Mouse (Mus musculus) ovary, postnatal 10 days (tissue): Measurements from ENCODE around the gene Tnk1.
A peak's percentile ranks its signal among the peaks of the same experiment; 100 is the strongest.

Experiments
- DNase-seq: peaks from one replicate; pipeline ENCODE4 v3.0.0; 2022; ENCODE audit warnings: low spot score

The Tnk1 gene

DNA sequence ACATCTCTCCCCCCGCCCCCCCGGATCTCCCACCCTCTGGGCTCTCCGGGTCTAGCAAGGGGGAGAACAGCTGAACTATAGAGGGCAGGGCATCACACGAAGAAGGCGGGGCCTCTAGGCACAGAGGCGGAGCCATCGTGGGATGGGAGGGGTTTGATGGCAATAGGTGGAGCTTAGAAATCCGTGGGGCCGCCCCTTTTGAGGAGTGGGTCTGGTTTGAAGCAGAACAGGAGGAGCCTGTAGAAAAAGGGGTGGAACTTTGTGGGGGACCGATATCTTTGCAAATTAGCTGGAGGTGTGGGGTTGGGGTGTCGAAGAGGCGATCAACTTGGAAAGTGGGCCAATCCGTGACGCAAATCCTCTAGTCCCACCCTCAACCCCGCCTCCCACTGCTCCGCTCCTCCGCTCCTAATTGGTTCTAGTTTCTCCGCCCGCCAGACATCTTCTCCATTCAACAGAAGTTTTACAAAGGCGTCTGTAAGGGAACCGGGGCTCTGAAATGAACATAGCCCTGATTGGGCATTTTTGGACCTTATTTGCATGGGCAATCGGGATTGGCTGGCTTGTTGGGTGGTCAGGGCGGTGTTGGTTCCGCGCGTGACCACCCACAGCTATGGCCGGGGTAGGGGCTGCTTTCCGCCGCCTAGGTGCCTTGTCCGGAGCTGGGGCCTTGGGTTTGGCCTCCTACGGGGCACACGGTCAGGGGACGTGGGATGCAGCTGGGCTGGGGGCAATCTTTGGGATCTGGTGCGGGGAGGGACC lies 20.4 kb downstream of the Tnk1 start, which contains the start of gene Tmem256:
Gene Tmem256, plus strand, starts transcription at position 563 of the 762 bp plus-strand sequence.
- DNase-seq = peak; percentile 86

DNA sequence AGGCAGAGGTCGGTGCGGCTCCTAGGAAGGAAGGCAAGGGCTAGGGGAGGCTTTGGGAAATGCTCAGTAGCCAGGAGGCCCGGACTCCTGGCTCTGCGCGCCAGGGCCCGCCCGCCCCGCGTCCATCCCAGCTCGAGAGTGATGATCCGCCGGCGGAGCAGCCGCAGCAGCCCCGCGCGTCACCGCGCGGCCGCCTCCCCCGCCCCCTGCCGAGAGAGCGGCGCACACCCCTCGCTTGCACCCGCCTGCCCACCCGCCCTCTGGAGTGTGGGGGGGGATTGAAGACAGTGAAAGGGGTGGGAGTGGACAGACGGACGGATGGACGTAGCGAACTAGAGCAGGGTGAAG lies 21.0 kb downstream of the Tnk1 start, which contains the start of gene Nlgn2:
Gene Nlgn2, minus strand, starts transcription at position 181 of the 348 bp plus-strand sequence.
- no peak for DNase-seq

DNA sequence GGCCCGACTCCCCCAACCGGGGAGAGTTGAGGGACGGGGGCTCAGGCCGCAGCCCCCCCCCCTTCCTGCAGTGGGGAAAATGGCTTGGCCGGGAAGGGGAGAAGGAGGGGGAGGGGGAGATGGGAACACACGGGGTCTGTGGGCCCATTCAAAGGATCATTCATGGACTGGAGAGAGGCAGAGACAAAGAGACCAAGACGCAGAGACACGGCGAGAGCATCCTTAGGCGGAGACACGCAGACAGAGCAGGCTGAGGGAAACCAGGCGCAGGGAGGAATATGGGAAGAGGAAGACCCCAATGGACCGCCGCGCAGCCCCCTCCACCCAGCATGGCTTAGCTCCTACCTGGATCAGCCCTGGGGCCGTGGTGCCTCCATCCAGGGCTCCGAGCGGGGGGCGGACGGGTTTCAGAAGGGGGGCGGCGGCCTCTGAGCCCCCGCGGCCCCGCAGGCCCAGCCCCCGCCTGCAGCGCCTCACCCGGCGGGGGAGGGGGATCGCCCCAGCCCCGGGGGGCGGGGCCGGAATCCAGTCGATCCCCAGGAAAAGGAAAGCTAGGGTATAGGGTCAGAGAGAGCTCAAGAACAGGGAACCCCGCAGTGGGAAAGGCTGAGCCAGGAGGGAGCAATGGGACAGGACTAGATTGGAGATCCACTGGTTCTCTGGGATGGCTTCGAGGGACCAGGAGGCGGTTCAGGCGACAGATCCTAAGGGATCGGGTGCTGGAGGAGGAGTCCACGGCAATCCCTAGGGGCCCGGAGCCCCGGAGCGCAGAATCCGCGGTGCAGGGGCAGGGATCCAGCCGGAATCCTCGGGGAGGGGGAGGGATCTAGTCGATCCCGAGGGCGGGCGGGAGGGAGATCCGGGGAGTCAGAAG lies 21.6 kb downstream of the Tnk1 start:
- DNase-seq = peak; percentile 26

DNA sequence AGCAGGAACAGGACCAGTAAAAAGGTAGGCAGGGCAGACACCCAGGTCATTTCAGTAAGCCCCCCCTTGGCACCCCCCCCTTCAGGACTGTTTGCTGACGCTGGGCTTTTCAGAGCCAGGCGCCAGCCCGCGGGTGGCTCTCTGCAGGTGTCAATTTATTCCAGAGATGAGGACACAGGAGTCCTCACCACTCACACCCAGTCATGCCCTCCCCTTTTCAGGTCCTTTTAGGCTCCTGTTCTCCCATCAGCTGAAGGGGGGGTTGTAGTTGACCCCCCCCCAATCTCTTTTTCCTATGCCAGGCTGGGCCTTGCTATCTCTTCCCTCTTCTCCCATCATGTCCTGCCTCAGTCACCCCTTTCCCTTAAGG lies 22.6 kb downstream of the Tnk1 start:
- DNase-seq = no peak

DNA sequence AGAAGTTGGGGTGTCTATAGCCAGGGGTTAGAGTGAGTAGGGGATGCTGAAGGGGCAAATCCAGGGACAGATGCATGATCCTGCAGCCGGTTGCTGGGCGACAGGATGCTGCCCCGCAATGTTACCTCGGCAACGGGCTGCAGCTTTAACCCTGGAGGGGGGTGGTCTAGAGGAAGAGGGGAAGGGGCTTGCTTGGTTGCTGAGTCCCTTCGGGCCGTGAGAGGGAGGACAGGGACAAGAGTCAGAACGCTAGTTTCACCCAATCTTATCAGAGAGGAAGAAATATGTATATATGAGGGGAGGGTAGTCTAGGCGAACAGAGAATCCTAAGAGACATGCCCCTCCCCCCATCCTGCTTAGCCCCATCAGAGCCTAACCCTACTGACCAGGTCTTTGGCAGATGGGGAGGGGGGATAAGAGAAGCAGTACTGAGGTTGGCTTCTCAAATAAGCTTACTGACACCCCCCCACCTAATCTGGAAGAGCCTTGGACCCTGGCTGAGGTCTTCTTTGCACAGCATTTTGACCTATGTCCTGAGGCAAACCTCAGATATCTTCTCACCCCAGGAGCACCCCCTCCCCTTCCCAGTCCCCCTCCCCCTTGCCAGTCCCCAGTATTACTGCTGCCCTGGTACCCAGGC lies 23.1 kb downstream of the Tnk1 start:
- no peak for DNase-seq

DNA sequence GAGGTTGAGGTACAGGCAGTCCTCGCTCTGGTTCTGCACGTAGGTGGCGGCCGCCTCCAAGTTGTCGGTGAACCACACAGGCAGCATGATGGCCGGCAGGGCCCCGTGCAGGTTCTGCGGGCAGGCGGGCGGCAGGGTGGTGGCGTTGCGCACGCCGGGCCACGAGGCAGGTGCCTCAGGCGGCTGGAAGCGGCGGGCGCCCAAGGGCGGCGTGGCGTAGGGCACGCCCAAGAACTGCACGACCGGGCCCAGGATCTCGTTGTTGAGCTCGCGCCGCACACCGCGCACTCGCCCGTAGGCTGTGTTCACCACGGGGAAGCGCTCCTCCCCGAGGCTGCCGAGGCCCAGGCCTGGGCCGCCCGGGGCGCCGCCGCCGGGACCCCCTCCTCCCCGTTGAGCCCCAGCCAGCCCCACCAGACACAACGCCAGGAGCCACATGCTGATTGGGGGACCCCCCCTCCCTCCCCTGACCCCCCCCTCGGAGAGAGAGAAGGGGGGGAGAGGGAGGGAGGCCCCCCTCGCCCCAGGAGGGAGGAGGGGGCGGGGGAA lies 24.5 kb downstream of the Tnk1 start:
- no peak for DNase-seq

DNA sequence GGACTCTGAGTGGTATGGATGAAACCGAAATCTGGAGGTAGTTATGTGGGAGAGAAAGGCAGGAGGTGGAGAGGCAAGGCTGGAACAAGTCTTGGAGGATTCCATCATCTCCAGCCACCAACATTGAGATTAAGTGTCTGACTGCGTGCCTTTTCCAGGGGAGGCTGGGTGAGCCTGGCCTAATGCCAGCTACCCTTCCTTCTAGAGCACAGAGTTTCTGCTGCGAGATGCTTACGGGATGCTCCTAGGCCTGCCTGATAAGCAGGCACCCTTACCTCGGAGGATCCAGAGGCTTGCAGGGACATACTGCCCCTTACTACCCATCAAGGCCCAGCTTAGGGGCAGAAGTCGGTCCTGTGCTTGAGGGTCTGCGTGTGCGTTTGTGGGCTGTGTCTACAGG lies 25.0 kb downstream of the Tnk1 start:
- DNase-seq = no peak

DNA sequence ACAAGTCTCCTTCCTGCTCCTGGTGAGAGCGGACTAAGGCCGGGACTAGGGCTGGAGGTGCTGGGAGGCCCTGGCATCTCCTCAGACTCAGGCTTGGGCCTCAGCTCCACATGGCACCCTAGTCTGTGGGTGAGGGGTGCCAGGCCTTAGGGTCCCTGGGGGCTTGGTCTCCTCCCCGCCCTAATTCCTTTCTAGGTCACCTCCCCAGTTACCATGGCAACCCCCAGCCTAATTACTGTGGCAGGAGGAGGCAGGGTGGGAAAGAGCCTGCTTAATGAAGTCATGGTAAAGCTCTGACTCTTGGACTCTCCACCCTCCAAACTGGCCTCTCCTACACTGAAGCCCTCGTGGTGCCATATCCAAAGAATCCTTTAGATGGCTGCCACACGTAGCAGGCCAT lies 29.7 kb downstream of the Tnk1 start:
- DNase-seq = no peak

DNA sequence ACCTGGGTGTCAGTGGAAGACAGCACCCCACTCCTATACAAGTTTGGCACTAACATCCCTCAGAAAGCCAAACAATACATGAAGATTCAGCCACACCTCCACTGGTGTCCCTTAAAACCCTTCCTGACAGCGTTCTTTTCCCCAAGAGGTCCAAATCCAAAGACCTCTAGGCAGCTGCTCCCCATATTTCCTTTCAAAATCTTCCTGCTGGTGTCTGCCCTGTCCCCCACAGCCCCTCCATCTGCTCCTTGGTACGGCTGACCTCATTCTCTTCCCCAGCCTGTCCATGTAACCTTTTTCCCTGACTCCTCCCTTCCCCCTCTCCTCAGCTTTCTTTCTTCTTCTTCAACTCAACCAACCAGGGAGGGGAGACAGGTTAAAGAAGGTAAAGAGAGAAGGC lies 35.1 kb downstream of the Tnk1 start:
- no peak for DNase-seq

DNA sequence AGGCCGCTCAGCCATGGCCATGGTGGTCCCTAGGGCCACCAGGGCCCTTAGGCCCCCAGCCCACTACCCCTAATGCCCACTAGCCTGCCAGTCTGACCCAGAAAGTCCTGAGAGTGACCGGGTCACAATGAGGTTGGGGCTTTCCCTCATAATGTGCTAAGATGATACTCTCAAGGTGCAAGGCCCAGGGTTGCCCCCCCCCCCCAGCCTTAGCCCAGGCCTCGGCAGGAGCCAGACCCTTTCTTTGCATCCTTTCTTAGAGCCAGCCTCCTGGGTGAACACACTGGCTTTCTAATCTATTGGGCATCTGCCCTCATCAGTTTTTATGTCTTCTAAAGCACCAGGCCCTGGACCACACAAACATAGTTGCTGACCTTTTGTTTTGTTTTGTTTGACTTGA lies 36.5 kb downstream of the Tnk1 start, which contains the start of gene Spem1:
Gene Spem1, minus strand, starts transcription at position 101 of the 400 bp plus-strand sequence.
- no peak for DNase-seq

DNA sequence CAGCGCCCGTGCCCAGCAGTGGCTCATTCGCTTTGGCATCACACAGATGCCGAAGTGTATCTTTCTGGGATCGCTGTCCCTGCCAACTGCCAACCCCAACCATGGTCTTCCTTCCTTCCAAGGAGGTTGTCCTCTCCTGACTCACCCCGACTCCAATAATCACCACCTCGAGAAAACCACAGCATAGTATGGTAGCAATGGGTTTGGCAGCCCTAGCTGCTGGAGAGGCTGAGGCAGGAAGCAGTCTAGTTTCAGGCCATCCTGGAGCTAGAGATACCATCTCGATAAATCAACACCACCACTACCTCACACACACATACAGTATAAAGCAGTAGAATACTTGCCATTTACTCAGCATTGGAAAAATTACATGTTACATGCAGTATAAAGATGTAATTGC lies 39.7 kb downstream of the Tnk1 start:
- no peak for DNase-seq

DNA sequence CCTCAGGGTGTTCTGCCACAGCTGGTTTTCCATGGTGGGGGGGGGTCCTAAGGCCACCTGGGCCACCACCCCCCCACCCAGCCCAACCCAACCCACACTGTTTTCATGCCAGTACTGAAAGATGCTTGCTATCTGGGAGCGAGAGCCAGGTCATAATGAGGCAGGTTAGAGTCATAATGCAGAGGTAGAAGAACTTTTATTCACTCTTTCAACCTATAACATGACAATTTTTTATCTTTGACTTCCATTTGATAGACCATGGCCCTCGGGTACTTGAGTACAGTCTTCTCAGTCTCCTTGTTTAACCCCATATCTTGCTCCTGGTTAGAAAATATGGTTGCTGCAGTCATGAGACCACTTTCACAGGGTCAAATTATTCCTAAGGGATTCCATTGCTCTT lies 40.2 kb downstream of the Tnk1 start, which contains the start of gene Spem2:
Gene Spem2, minus strand, starts transcription at position 101 of the 400 bp plus-strand sequence.
- DNase-seq = no peak

DNA sequence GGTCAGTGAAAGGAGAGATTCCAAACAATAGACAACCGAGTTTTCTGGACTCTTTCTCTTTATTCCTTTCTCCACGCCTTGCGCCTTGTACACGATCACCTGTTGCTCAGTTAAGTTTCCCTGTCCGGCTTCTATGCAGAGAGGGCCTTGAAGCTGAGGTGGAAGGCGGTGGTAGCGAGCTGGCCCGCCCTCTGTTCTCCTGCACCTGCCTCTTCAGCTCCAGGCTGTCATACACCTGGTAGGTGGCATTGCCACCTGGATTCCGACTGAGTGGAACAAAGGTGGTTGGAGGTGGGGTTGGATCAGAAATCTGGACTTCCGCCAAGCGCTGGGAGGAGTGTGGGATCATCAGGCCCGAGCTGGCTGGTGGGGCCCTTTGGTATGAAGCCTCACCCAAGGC lies 42.0 kb downstream of the Tnk1 start:
- no peak for DNase-seq

DNA sequence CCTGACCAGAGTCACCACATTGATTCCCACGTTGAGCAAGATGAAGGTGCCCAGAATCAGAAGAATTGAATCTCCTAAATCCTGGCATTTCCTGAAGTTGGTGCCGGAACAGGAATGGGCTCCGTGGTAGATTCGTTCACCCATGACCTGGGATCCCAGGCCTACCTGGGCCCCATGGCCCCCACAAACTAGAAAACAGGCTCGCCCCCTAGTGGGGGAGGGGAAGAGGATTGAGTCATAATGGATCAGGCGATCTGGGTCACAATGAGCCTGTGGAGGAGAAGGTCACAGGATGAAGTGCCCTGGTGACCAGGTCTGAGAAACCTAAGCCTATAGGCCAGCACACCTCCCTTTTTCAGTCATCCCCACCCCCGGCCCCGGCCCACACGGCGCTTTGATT lies 43.4 kb downstream of the Tnk1 start, which contains the start of gene Gm39566:
Gene Gm39566, minus strand, starts transcription at position 144 of the 400 bp plus-strand sequence.
- no peak for DNase-seq

DNA sequence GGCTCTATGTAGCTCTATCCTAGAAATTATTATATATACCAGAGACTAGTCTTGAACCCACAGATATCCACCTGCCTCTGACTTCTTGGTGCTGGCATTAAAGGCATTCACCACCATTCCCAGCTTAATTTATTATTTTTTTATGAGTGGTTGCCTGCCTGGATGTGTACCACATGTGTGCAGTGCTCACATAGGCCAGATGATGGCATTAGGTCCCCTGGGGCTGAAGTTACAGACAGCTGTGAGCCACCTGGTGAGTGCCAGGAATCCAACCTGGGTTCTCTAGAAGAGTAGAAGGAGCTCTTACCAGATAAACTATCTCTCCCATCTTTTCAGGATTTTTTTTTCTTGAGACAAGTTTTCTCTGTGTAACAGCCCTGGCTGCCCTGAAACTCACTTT lies 48.2 kb downstream of the Tnk1 start:
- no peak for DNase-seq

DNA sequence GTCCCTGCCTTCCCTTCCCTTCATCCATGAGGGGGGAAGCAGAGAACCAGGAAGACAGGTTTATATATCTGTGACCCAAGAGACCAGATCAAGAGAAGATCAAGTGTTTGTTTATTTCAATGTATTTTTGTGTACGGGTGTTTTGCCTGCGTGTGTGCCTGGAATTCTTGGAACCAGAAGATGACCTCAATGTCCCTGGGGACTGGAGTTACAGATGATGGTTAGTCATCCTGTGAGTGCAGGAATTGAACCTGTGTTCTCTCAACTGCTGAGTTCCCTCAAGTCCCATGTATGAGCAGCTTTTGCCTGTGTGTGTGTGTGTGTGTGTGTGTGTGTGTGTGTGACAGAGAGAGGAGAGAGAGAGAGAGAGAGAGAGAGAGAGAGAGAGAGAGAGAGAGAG lies 50.9 kb downstream of the Tnk1 start:
- no peak for DNase-seq

DNA sequence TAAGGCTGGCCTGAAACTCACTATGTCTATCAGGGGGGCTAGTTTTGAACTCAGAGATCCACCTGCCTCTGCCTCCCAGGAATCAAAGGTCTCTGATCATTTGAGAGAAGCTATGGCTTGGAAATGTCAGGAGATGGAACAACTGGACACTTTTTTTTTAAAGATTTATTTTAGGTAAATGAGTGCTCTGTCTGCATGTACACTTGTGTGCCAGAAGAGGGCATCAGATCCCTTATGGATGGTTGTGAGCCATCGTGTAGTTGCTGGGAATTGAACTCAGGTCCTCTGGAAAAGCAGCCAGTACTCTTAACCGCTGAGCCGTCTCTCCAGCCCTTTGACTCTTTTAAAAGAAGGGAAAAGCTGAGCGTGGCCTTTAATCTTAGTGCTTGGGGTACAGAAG lies 52.2 kb downstream of the Tnk1 start:
- DNase-seq = no peak

DNA sequence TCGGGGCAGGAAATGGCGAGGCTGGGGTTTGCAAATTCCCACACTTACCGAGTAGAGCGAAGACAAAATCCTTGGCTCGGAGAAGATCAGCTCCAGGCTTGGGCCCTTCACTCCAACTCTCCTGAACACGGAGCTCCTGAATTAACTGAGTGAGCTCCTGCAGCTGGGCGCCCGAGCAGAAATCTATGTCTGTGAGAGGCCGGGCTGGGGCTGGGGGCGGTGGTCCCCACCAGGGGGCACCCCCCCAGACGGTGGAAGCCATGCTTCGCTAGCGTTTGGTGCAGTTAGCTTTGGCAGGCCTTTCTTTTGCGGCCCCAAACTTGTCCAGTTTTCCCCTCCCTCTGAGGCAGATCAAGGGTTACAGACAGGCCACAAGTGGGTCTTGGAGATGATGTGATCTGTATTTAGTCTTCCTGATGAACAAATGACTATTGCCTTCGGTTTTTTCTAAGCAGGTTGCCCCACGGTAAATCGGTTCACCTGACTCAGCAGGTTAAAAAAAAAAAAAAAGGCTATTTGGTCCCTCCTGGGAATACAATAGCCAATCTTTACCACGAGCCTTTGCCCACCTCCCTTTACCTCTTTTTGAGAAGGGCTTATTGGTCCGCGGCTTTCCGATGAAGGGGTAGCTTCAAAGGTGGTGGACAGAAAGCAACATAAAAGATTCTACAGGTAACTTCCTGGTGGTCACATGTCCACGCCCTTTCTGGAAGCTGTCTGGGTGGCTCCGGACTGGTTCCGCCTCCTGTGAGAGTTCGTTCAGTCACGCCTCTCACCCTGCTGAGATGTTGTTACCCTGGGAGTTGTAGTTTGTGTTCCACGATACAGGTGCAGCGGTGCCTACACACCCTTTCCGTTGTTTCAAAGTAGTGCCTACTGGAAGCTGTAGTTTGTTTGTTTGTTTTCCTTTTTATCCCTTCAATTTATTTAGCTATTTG lies 53.3 kb downstream of the Tnk1 start, which contains the start of gene Tmem102:
Gene Tmem102, minus strand, starts transcription at position 653 of the 938 bp plus-strand sequence.
- DNase-seq = no peak

DNA sequence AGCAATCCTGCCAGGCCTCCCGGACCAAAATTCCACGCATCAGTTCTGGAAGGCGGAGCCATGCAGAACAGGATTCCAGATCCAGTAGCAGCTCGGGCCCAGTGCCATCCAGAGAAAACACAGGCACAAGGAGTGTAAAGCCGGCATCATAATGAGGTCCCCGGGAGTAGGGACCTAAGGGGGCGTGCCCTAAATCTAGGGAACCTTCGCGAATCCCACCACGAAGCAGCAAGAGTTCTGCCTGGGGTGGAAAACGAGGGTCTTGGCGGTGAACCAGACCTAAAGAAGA lies 53.9 kb downstream of the Tnk1 start:
- no peak for DNase-seq

DNA sequence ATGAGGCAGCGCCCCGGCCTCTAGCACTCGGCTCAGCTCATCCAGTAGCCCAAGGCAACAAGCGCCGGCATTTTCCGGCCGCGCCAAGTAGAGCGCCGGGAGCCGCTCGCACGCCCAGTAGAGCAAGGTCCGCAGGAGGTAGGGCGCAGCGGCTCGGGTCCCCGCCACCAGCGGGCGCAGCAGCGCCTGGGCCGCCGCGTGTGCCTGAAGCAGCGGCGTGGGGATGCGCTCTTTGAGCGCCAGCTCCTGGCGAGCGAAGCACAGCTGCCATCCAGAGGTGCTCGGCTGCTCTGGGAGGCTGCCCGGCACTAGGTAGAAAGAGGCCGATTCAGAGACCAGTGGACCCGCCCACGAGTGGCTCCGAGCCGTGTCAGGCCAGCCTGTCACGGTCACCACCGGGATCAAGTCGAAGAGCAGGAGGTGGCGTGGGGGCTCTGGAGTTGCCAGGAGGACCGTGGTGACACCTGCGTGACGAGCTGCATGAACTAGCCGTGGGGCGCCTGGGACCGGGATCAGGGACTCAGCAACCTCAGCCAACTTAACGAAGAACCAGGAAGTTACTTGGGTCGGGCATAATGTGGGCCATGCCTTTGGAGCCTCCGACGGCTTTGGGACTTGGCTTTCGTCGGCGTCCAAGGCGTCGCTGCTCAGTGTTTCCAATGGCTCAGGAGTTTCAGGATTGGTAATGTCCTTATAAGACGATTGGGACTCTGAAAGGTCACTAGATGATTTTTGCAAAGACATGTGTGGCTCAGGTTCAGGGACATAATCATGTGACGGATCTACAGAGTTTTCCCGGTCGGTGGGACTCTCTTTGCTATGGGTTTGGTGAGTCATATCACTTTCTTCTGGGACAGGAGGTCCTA lies 54.5 kb downstream of the Tnk1 start:
- peak; percentile 33 for DNase-seq
